Mouse (Mus musculus) liver, adult 2 months (tissue): Measurements from ENCODE around the gene Auts2.

Experiments used
- CTCF ChIP-seq: fragments of 200-500 bp; IDR thresholded peaks from 2 replicates; pipeline ENCODE4 v1.5.1; 2011; ENCODE audit warnings: low read depth, low read length, control low read depth
- POLR2A ChIP-seq: fragments of 200-500 bp; IDR thresholded peaks from 2 replicates; pipeline ENCODE4 v1.6.1; 2011; ENCODE audit warnings: low read length, control low read depth; ENCODE audit not compliant: insufficient read depth; ENCODE audit errors: extremely low read depth

- TF ChIP-seq CTCF: no peak
- no peak for TF ChIP-seq POLR2A
Measured at GRCm38 (mm10) chr5:131806350-131806749, 736.8 kb downstream of the Auts2 start.
